Mouse (Mus musculus) kidney, adult 11 months (tissue): ENCODE data around the gene Lrrc43.
A peak's percentile ranks its signal among the peaks of the same experiment; 100 is the strongest.

Experiments used
- DNase-seq: peaks from one replicate; pipeline ENCODE4 v3.0.0; 2022

Lrrc43 gene

DNA sequence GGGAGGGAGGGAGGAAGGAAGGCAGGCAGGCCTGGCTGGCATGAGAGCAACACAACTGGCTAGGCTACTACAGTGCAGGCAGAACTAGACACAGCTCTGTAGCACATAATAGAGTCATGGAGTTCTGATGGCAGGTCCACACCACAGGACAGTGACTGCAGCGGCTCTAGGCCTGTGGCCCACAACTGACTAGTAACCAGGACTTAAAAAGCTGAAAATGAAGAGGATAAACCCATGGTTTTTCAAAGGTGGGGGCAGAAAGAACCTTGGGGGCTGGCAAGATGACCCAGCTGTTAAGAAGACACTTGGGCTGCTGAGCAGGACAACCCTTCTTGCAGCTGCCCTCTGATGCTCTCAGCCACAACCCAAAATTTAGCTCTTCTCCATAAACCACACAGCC lies 32.5 kb downstream of the Lrrc43 start:
- no peak for DNase-seq

DNA sequence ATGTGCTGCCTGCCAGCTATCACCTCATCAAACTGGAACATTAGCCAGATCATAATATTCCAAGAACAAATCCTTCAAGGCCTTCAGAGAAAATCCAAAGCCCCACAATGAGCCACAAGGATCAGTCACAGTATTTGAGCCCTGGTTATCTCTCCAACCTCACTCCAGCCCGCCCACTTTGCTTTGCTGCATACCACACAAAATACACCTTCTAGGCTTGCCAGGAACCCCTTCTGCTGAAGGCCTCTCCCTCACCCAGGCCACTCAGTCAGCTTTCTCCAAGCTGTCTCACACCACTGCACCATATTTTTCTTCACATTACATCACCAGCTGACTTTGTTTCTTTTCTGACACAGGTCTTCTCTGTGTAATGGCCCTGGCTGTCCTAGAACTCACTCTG lies 33.1 kb downstream of the Lrrc43 start:
- no peak for DNase-seq

DNA sequence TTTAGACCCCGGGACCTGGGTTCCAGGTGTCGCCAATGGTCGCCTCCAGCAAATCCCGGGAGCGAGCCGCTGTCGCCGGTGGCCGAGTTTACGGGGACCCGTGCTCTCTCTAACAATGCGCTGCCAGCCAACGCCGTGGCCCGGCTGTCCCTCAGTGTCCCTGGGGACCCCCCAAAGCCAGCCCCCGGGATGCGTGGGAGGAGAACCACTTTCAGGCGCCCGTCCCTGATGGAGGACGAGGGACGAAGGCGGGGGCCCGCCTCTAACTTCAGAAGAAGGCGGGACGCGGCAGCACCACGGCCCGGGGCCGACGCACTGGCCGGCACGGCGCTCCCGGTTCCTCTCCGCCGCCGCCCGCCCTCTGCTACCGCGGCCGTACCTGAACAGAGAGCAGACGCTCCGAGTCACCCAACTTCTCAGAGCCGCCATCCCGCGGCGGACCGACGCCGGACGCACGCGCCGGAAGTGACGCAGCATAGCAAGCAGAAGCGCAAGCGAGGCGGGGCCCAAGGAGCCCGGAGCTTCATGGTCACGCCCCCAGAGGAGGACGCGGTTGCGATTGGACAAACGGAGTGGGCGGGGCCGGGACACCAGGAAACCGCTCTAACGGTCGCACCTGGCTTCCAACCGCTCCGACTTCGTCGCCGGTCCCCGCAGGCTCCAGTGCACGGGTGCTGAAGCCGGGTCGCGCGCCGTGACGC lies 34.7 kb downstream of the Lrrc43 start, which contains the start of gene Diablo:
Diablo (minus strand) TSS at position 485 of the 701 bp plus-strand sequence.
- peak; percentile 98 for DNase-seq

DNA sequence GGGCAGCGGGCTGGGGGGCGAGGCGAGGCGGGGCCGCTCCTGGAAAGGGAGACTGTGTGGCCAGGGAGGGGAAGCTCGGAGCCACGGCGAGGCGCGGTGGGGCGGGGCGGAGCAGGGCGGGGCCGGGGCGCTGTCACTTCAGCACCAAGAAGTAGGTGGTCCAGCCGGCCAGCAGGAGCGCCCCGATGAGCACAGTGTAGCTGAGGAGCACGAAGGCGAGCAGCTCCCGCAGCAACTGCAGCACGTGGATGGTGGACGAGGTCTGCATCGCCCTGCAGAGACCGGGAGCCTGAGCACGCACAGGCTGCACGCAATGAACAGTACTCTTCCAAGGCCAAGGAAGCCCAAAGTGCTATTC lies 35.3 kb downstream of the Lrrc43 start:
- DNase-seq, result no peak

DNA sequence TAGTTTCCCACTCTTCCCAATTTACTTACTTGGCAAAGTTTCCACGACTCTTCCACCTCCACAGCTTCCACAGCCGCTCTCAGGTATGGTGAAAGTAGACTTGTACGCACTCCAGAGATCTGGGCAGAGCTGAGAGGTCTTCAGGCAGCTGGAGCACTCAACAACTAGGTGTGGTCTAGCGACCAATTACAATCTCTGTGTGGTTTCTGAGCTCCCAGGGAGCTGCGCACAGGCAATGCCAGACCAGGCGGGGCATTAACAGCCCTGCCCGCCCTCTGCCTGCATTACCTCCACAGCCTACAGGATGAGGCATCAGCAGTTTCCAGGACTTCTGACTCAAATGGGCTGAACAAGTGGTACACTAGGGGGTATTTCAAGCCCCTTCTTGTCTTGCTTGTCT lies 36.2 kb downstream of the Lrrc43 start, which contains the start of gene Gm49027:
Gm49027 (minus strand) TSS at position 208 of the 400 bp plus-strand sequence.
- DNase-seq, result no peak

DNA sequence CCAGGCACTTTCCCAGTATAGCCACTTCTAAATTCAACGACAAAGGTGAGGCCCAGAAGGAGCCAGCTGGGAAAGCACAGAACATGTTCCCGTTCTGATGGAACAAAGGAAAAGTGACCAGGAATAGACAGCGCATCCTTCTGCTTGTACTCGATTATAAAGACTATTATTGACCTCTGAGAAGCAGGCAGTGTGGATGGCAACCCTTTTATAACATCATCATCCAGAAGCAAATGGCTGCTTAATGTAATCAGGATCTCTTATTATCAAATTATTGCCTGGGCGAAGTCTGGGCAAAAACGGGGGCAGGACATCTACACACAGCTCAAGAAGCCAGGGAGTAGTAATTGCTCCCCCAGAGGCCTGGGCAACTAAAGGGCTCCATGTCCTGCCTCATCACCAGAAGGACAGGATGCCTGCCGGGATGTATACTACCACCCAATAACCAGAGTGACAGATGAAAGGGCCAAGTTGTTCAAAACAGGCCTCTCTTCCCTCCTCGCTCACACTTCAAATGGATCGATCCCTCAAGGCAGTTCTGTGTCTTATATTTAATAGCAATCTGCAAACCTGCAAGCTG lies 36.9 kb downstream of the Lrrc43 start:
- DNase-seq, result no peak

DNA sequence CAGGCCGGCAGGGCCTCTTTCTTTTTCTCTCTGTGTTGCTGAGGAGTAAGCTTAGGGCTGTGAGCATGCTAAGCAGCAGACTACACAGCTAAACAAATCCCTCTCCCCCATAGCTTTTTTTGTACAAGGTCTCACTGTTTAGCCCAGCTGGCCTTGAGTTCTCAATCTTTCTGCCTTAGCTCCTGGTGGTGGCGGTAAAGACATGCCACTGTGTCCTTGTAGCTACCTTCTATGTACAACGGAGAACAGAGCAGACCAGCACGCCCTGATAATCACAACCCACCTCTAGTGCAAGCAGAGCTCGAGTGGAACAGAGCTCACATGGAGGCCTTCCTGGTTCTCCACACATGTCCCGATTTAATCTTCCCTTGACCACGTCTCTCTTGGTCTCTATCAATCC lies 39.5 kb downstream of the Lrrc43 start:
- DNase-seq, result no peak

DNA sequence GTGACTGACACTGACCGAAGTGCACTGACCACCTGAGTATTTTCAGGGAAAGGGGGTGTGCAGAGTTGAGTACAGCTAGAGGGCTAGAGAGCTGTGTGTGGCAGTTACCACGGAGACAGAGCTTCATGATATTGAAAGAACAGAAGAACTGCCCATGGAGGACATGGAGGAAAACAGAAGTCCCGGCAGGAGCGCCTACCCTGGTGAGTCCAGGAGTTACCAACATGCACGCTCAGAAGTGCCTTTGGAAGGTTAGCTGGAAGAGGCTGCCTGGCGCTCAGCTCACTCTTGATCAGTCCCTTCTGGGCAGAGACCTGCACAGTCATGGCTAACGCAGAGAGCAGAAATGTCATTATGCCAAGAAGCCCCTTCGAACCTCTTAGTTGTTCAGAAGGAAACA lies 41.0 kb downstream of the Lrrc43 start:
- peak; percentile 0 for DNase-seq

DNA sequence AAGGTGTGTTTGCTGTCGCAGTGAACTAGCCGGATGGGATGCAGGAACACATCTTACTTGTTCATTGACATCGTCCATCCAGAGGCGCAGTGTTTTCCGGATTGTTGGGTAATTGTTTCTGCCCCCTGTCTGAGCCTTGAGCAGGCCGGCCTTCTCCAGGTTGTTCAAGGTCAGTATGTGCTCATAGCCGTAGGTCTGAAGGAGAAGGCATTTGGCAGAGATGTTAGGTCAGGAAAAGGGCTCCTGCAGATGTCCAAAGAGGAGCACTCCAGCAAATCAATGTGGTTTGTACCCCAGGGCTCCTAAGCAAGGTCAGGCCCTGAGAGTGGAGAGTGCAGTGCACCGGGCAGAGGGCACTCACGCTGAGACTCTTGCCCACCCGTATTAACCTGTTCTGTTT lies 44.7 kb downstream of the Lrrc43 start:
- no peak for DNase-seq

DNA sequence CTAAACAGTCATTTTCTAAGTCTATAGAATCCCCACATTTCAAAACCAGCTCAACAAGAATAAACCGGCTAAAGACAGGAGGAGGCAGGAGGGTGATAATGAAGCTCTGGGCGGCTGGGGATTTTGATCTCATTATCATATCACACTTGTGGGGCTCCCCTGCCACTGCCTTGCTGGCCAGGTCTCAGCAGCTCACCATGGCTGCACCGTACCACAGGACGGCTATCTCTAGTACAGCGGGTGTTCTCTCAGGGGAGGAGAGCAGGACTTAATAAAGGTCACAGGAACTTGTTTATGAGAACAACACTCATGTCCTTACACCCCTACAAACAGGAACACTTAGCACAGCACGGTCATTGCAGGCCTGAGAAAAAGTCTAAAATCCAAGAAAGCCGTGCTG lies 66.6 kb downstream of the Lrrc43 start:
- DNase-seq, result no peak

DNA sequence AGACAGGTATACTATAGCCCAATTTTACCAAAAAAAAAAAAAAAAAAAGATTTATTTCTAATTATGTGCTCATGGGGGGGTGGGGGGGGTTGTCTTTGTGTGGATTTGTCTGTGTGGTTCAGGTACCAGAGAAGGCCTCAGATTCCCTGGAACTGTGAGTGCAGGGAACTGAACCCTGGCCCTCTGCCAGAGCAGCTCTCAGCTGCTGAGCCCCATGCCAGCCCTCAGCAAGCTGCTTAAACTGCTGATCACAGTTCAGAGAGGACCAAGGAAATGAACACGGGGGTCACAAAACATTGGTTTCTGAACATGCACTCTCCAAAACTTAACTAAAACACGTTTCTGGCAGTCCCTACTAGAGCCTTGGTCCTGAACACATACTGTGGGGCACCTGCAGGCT lies 67.3 kb downstream of the Lrrc43 start:
- DNase-seq, result peak; percentile 74
